Comparison of ENCODE assay signal across 8 mouse cellular contexts in genomic region chr10:80665016-80665380, GRCm38 (mm10). TPM values are rescaled to one million over a fixed set of nuclear protein-coding genes. Genes with fewer than 3 reads are reported as not detected.
A peak's percentile ranks its signal among the peaks of the same experiment; 100 is the strongest.
DNase-seq lines count a peak whose midpoint lies in the region; ATAC-seq and TF ChIP-seq lines count a peak whose summit lies in the region.

No protein-coding gene starts in this region.

- peaks cover 50% of the 10 kb centered on the region for H3K36me3 ChIP-seq in forebrain, embryonic 10.5 days (replicated peaks)
- peaks cover 48% of the 10 kb centered on the region for H3K36me3 ChIP-seq in forebrain, embryonic 14.5 days (ENCODE audit: control insufficient read depth, insufficient read depth, low read length)
- H3K36me3 ChIP-seq in heart, embryonic 11.5 days (ENCODE audit: control insufficient read depth, insufficient read depth, low read length) = peaks cover 37% of the 10 kb centered on the region
- peaks cover 35% of the 10 kb centered on the region for H3K36me3 ChIP-seq in kidney, postnatal 0 days (ENCODE audit: insufficient read depth, low read length)

- no peak overlapping the region for H3K4me2 ChIP-seq in forebrain, embryonic 14.5 days (ENCODE audit: low read length)
- H3K4me2 ChIP-seq in heart, embryonic 11.5 days = peak overlapping the region; percentile 33
- H3K4me2 ChIP-seq in kidney, postnatal 0 days (ENCODE audit: low read length) = peak overlapping the region; percentile 44

- TF ChIP-seq CTCF in kidney, postnatal 0 days (IDR thresholded peaks at IDR 0.05; ENCODE audit: low read depth) = no peak

- 24% methylated on average over 10 of the region's 10 CpGs for WGBS in forebrain, embryonic 10.5 days
- 25% methylated on average over 10 of the region's 10 CpGs for WGBS in forebrain, embryonic 14.5 days
- WGBS in heart, embryonic 11.5 days (ENCODE audit: insufficient replicate concordance) = 10% methylated on average over 10 of the region's 10 CpGs
- 9% methylated on average over 10 of the region's 10 CpGs for WGBS in kidney, postnatal 0 days

- no peaks in the 10 kb centered on the region for H3K27me3 ChIP-seq in forebrain, embryonic 10.5 days (ENCODE audit: poor library complexity, severe bottlenecking)
- no peaks in the 10 kb centered on the region for H3K27me3 ChIP-seq in forebrain, embryonic 14.5 days (replicated peaks; ENCODE audit: control insufficient read depth, insufficient read depth, low read length)
- H3K27me3 ChIP-seq in heart, embryonic 11.5 days (ENCODE audit: control insufficient read depth, insufficient read depth, low read length) = no peaks in the 10 kb centered on the region
- H3K27me3 ChIP-seq in kidney, postnatal 0 days (ENCODE audit: insufficient read depth, low read length) = no peaks in the 10 kb centered on the region

- no peaks in the 10 kb centered on the region for H3K9me3 ChIP-seq in forebrain, embryonic 10.5 days
- H3K9me3 ChIP-seq in forebrain, embryonic 14.5 days (replicated peaks; ENCODE audit: control insufficient read depth, low read length) = no peaks in the 10 kb centered on the region
- H3K9me3 ChIP-seq in heart, embryonic 11.5 days (replicated peaks; ENCODE audit: control insufficient read depth, low read length) = no peaks in the 10 kb centered on the region
- no peaks in the 10 kb centered on the region for H3K9me3 ChIP-seq in kidney, postnatal 0 days (replicated peaks; ENCODE audit: low read length)

- H3K4me3 ChIP-seq in forebrain, embryonic 10.5 days = 0 out of 2 replicates have a peak overlapping the region, but pooled peaks have one; percentile 14
- no peak overlapping the region for H3K4me3 ChIP-seq in forebrain, embryonic 14.5 days (ENCODE audit: low read depth, low read length)
- no peak overlapping the region for H3K4me3 ChIP-seq in heart, embryonic 11.5 days (ENCODE audit: low read depth, low read length)
- 0 out of 2 replicates have a peak overlapping the region, but pooled peaks have one; percentile 11 for H3K4me3 ChIP-seq in kidney, postnatal 0 days (replicated peaks; ENCODE audit: low read depth, low read length)

- H3K9ac ChIP-seq in forebrain, embryonic 14.5 days (ENCODE audit: low read length) = no peak overlapping the region
- 0 out of 2 replicates have a peak overlapping the region, but pooled peaks have one; percentile 16 for H3K9ac ChIP-seq in heart, embryonic 11.5 days (ENCODE audit: low read depth, low read length)
- H3K9ac ChIP-seq in kidney, postnatal 0 days (ENCODE audit: low read depth, low read length) = no peak overlapping the region

- DNase-seq in forebrain, embryonic 10.5 days (ENCODE audit: extremely low spot score, low spot score) = no peak
- DNase-seq in forebrain, embryonic 14.5 days (ENCODE audit: low spot score) = no peak
- peak; percentile 88 to 89 for DNase-seq in adrenal gland, postnatal 36 days
- peak; percentile 85 for DNase-seq in kidney, postnatal 0 days (ENCODE audit: low spot score)
- peak; percentile 77 to 85 for DNase-seq in lung, postnatal 4 days
- no peak for DNase-seq in layer of hippocampus, adult 9-11 months

- peak overlapping the region; percentile 56; the same call in 1 of the 2 replicates for H3K27ac ChIP-seq in forebrain, embryonic 10.5 days
- H3K27ac ChIP-seq in forebrain, embryonic 14.5 days (ENCODE audit: low read depth, low read length) = no peak overlapping the region
- peak overlapping the region; percentile 16; the same call in 1 of the 2 replicates for H3K27ac ChIP-seq in heart, embryonic 11.5 days (ENCODE audit: low read depth, low read length)
- H3K27ac ChIP-seq in kidney, postnatal 0 days = peak overlapping the region; percentile 93

- no peak for ATAC-seq in forebrain, embryonic 14.5 days
- peak; percentile 27; the same call in 1 of the 2 replicates for ATAC-seq in heart, embryonic 11.5 days (replicated peaks; ENCODE audit: insufficient number of reproducible peaks, low FRiP score, low TSS enrichment)
- ATAC-seq in kidney, postnatal 0 days (replicated peaks; ENCODE audit: low FRiP score, low read depth) = peak; percentile 52
- no peak for ATAC-seq in megakaryocyte, adult 5-6 weeks (ENCODE audit: poor library complexity, severe bottlenecking)

- H3K4me1 ChIP-seq in forebrain, embryonic 10.5 days = peaks cover 42% of the 10 kb centered on the region
- H3K4me1 ChIP-seq in forebrain, embryonic 14.5 days (ENCODE audit: control insufficient read depth, insufficient read depth, low read length) = no peaks in the 10 kb centered on the region; the same call in 1 of the 2 replicates
- H3K4me1 ChIP-seq in heart, embryonic 11.5 days (ENCODE audit: control insufficient read depth, insufficient read depth, low read length) = peaks cover 33% of the 10 kb centered on the region
- peaks cover 39% of the 10 kb centered on the region for H3K4me1 ChIP-seq in kidney, postnatal 0 days (replicated peaks; ENCODE audit: insufficient read depth, low read length)

RNA-seq across cellular contexts. Expression of gene Btbd2, which starts 8.1 kb away (rescaled TPM):
- 71.6 and 78.1 TPM in 2 replicates for polyA plus RNA-seq in forebrain, embryonic 10.5 days (2016; fragmentation: Nextera tagmentation; extraction: Ambion mirVana)
- 42.6 and 52.2 TPM in 2 replicates for polyA plus RNA-seq in forebrain, embryonic 14.5 days (2014; fragmentation: Nextera tagmentation; extraction: Ambion mirVana)
- total RNA-seq in adrenal gland, postnatal 36 days (2021) = 10 to 100 TPM; 61.7 to 71.2 TPM
- 37.6 and 47.0 TPM in 2 replicates for polyA plus RNA-seq in heart, embryonic 11.5 days (2014; fragmentation: Nextera tagmentation; extraction: Ambion mirVana)
- polyA plus RNA-seq in kidney, postnatal 0 days (2015; fragmentation: Nextera tagmentation; extraction: Ambion mirVana) = 62.7 and 64.5 TPM in 2 replicates
- total RNA-seq in megakaryocyte, adult 5-6 weeks (2015) = 8.4 and 10.3 TPM in 2 replicates
- total RNA-seq in megakaryocyte, adult 5-6 weeks (2017) = 16.5 and 30.1 TPM in 2 replicates

RNA-seq across cellular contexts. Expression of gene Mknk2, which starts 12.9 kb away (rescaled TPM):
- 91.0 and 100 TPM in 2 replicates for polyA plus RNA-seq in forebrain, embryonic 10.5 days (2016; fragmentation: Nextera tagmentation; extraction: Ambion mirVana)
- polyA plus RNA-seq in forebrain, embryonic 14.5 days (2014; fragmentation: Nextera tagmentation; extraction: Ambion mirVana) = 43.1 and 49.1 TPM in 2 replicates
- total RNA-seq in adrenal gland, postnatal 36 days (2021) = 100 to 1,000 TPM; 178 to 198 TPM
- polyA plus RNA-seq in heart, embryonic 11.5 days (2014; fragmentation: Nextera tagmentation; extraction: Ambion mirVana) = 62.1 and 68.8 TPM in 2 replicates
- polyA plus RNA-seq in kidney, postnatal 0 days (2015; fragmentation: Nextera tagmentation; extraction: Ambion mirVana) = 75.8 and 85.5 TPM in 2 replicates
- 53.5 and 61.1 TPM in 2 replicates for total RNA-seq in megakaryocyte, adult 5-6 weeks (2015)
- total RNA-seq in megakaryocyte, adult 5-6 weeks (2017) = 63.3 and 74.8 TPM in 2 replicates

RNA-seq across cellular contexts. Expression of gene Mob3a, which starts 36.8 kb away (rescaled TPM):
- polyA plus RNA-seq in forebrain, embryonic 10.5 days (2016; fragmentation: Nextera tagmentation; extraction: Ambion mirVana) = 53.9 and 54.7 TPM in 2 replicates
- 35.7 and 37.2 TPM in 2 replicates for polyA plus RNA-seq in forebrain, embryonic 14.5 days (2014; fragmentation: Nextera tagmentation; extraction: Ambion mirVana)
- 10 to 100 TPM; 19.4 to 20.1 TPM for total RNA-seq in adrenal gland, postnatal 36 days (2021)
- 38.9 and 39.0 TPM in 2 replicates for polyA plus RNA-seq in heart, embryonic 11.5 days (2014; fragmentation: Nextera tagmentation; extraction: Ambion mirVana)
- polyA plus RNA-seq in kidney, postnatal 0 days (2015; fragmentation: Nextera tagmentation; extraction: Ambion mirVana) = 22.3 and 26.7 TPM in 2 replicates
- 61.8 and 72.0 TPM in 2 replicates for total RNA-seq in megakaryocyte, adult 5-6 weeks (2015)
- total RNA-seq in megakaryocyte, adult 5-6 weeks (2017) = 65.0 and 77.3 TPM in 2 replicates

RNA-seq across cellular contexts. Expression of gene Izumo4, which starts 37.0 kb away (rescaled TPM):
- 7.7 and 10.9 TPM in 2 replicates for polyA plus RNA-seq in forebrain, embryonic 10.5 days (2016; fragmentation: Nextera tagmentation; extraction: Ambion mirVana)
- polyA plus RNA-seq in forebrain, embryonic 14.5 days (2014; fragmentation: Nextera tagmentation; extraction: Ambion mirVana) = 16.0 and 21.5 TPM in 2 replicates
- 10 to 100 TPM in 1 of 2 experiments, 1 to 10 TPM in 1; 9.9 to 16.6 TPM for total RNA-seq in adrenal gland, postnatal 36 days (2021)
- polyA plus RNA-seq in heart, embryonic 11.5 days (2014; fragmentation: Nextera tagmentation; extraction: Ambion mirVana) = 8.2 and 8.5 TPM in 2 replicates
- 22.4 and 24.5 TPM in 2 replicates for polyA plus RNA-seq in kidney, postnatal 0 days (2015; fragmentation: Nextera tagmentation; extraction: Ambion mirVana)
- 11.3 and 14.2 TPM in 2 replicates for total RNA-seq in megakaryocyte, adult 5-6 weeks (2015)
- 4.4 and 6.6 TPM in 2 replicates for total RNA-seq in megakaryocyte, adult 5-6 weeks (2017)

RNA-seq across cellular contexts. Expression of gene Csnk1g2, which starts 42.4 kb away (rescaled TPM):
- 123 and 133 TPM in 2 replicates for polyA plus RNA-seq in forebrain, embryonic 10.5 days (2016; fragmentation: Nextera tagmentation; extraction: Ambion mirVana)
- 35.9 and 49.2 TPM in 2 replicates for polyA plus RNA-seq in forebrain, embryonic 14.5 days (2014; fragmentation: Nextera tagmentation; extraction: Ambion mirVana)
- 100 to 1,000 TPM; 129 to 135 TPM for total RNA-seq in adrenal gland, postnatal 36 days (2021)
- 64.6 and 67.6 TPM in 2 replicates for polyA plus RNA-seq in heart, embryonic 11.5 days (2014; fragmentation: Nextera tagmentation; extraction: Ambion mirVana)
- 137 and 139 TPM in 2 replicates for polyA plus RNA-seq in kidney, postnatal 0 days (2015; fragmentation: Nextera tagmentation; extraction: Ambion mirVana)
- 34.5 and 46.0 TPM in 2 replicates for total RNA-seq in megakaryocyte, adult 5-6 weeks (2015)
- total RNA-seq in megakaryocyte, adult 5-6 weeks (2017) = 127 and 144 TPM in 2 replicates

Comparison
In these comparisons a context has a peak if more than half of its experiments do, and no peak if none do; other contexts are left out.
1. H3K4me3 ChIP-seq: peak in forebrain, embryonic 10.5 days (single experiment) and kidney, postnatal 0 days (single experiment); none in forebrain, embryonic 14.5 days (single experiment) and heart, embryonic 11.5 days (single experiment).
2. DNase-seq: peak in adrenal gland, postnatal 36 days (2 of 2), kidney, postnatal 0 days (single experiment) and lung, postnatal 4 days (2 of 2); none in forebrain, embryonic 10.5 days (single experiment), forebrain, embryonic 14.5 days (single experiment) and layer of hippocampus, adult 9-11 months (single experiment).
3. ATAC-seq: peak in heart, embryonic 11.5 days (single experiment) and kidney, postnatal 0 days (single experiment); none in forebrain, embryonic 14.5 days (single experiment) and megakaryocyte, adult 5-6 weeks (single experiment).